Mouse (Mus musculus): ENCODE measurements around the gene Pepd.

Gene Pepd

GRCm38 (mm10) chr7:35030567-35030966, 118.4 kb downstream of the Pepd start:
- DNase-seq = no peak

- peak; percentile 47 for DNase-seq
These were observed 123.0 kb downstream of the Pepd start for GRCm38 (mm10) chr7:35035141-35035553.

- no peak for DNase-seq
These were observed 123.4 kb downstream of the Pepd start for GRCm38 (mm10) chr7:35035565-35035964.

GRCm38 (mm10) chr7:35036266-35036731, 124.1 kb downstream of the Pepd start:
- DNase-seq = peak; percentile 28

GRCm38 (mm10) chr7:35037408-35037807, 125.2 kb downstream of the Pepd start:
- DNase-seq = peak; percentile 25

- DNase-seq = no peak
These were observed 128.2 kb downstream of the Pepd start for GRCm38 (mm10) chr7:35040176-35040972.

- peak; percentile 56 for DNase-seq
These were observed 129.4 kb downstream of the Pepd start for GRCm38 (mm10) chr7:35041286-35042208.

GRCm38 (mm10) chr7:35042209-35042554, 130.0 kb downstream of the Pepd start:
- no peak for DNase-seq

- DNase-seq = peak; percentile 32
These were observed 130.6 kb downstream of the Pepd start for GRCm38 (mm10) chr7:35042759-35043217.

- no peak for DNase-seq
These were observed 131.2 kb downstream of the Pepd start for GRCm38 (mm10) chr7:35043266-35043817.

- no peak for DNase-seq
These were observed 132.5 kb downstream of the Pepd start for GRCm38 (mm10) chr7:35044719-35045118.

- DNase-seq = no peak
These were observed 133.9 kb downstream of the Pepd start for GRCm38 (mm10) chr7:35046091-35046490.

GRCm38 (mm10) chr7:35050540-35050939, 138.4 kb downstream of the Pepd start:
- DNase-seq = no peak

GRCm38 (mm10) chr7:35053161-35053560, 141.0 kb downstream of the Pepd start:
- DNase-seq = no peak

GRCm38 (mm10) chr7:35054286-35054685, 142.1 kb downstream of the Pepd start:
- DNase-seq = no peak

GRCm38 (mm10) chr7:35054977-35055618, 142.9 kb downstream of the Pepd start:
- DNase-seq = no peak

- DNase-seq = peak; percentile 48
These were observed 143.6 kb downstream of the Pepd start for GRCm38 (mm10) chr7:35055619-35056435.

GRCm38 (mm10) chr7:35056436-35056864, 144.3 kb downstream of the Pepd start, which contains the start of gene Cebpg:
TSS of gene Cebpg (minus strand) at chr7:35056573.
- peak; percentile 97 for DNase-seq

- DNase-seq = peak; percentile 32
These were observed 144.8 kb downstream of the Pepd start for GRCm38 (mm10) chr7:35056999-35057398.

GRCm38 (mm10) chr7:35057569-35057968, 145.4 kb downstream of the Pepd start:
- peak; percentile 22 for DNase-seq

GRCm38 (mm10) chr7:35058329-35058728, 146.2 kb downstream of the Pepd start:
- no peak for DNase-seq

GRCm38 (mm10) chr7:35059467-35059866, 147.3 kb downstream of the Pepd start:
- no peak for DNase-seq

Measured in lung, postnatal 14 days (tissue).